Mouse (Mus musculus): Measurements from ENCODE around the gene Parva.

GRCm38 (mm10) chr7:112502845-112503244 lies 75.5 kb downstream of the Parva start:
- TF ChIP-seq CTCF (IDR thresholded peaks at IDR 0.05; ENCODE audit: low read depth) (no peak), EP300 (IDR thresholded peaks at IDR 0.05; ENCODE audit: low read depth) (no peak)
